Mouse (Mus musculus) forebrain, embryonic 12.5 days (tissue): ENCODE results near the gene Pithd1. TPM values are rescaled to one million over a fixed set of nuclear protein-coding genes. Genes with fewer than 3 reads are reported as not detected.

ENCODE experiments used
- ATAC-seq: fragments of 200-750 bp; cut with Nextera tagmentation; 2 replicates; pipeline ENCODE4 v1.8.0; 2017; ENCODE audit warnings: moderate TSS enrichment; ENCODE audit not compliant: low FRiP score
- H3K27ac ChIP-seq: fragments of 300-500 bp; sonication (generic); 2 replicates; pipeline ENCODE4 v1.5.1; 2016; ENCODE audit warnings: mild to moderate bottlenecking
- H3K27me3 ChIP-seq: fragments of 300-500 bp; sonication (generic); 2 replicates; pipeline ENCODE4 v1.6.1; 2016; ENCODE audit warnings: mild to moderate bottlenecking
- H3K36me3 ChIP-seq: fragments of 300-500 bp; sonication (generic); replicated peaks from 2 replicates; pipeline ENCODE4 v1.6.1; 2016; ENCODE audit warnings: mild to moderate bottlenecking
- H3K4me1 ChIP-seq: fragments of 300-500 bp; sonication (generic); 2 replicates; pipeline ENCODE4 v1.6.1; 2016
- H3K4me2 ChIP-seq: fragments of 300-500 bp; sonication (generic); 2 replicates; pipeline ENCODE4 v1.6.1; 2016; ENCODE audit warnings: mild to moderate bottlenecking, moderate library complexity
- H3K4me3 ChIP-seq: fragments of 300-500 bp; sonication (generic); replicated peaks from 2 replicates; pipeline ENCODE4 v1.5.1; 2016; ENCODE audit warnings: mild to moderate bottlenecking
- H3K9ac ChIP-seq: fragments of 300-500 bp; sonication (generic); 2 replicates; pipeline ENCODE4 v1.6.1; 2016; ENCODE audit warnings: mild to moderate bottlenecking
- H3K9me3 ChIP-seq: fragments of 300-500 bp; sonication (generic); 2 replicates; pipeline ENCODE4 v1.6.1; 2016
- WGBS: fragments of 180-500 bp; shearing (Covaris S2); methylation state at CpG from one replicate; pipeline ENCODE4 v1.1.7; 2016; 5-methylcytosine and 5-hydroxymethylcytosine counted together
- polyA plus RNA-seq: library from polyadenylated mRNA; unstranded; fragments of >200 nt; fragmentation: Nextera tagmentation; extraction: Ambion mirVana; gene quantifications from 2 replicates; pipeline ENCODE4 v1.2.1, GENCODE M21; 2016

Gene Pithd1
- polyA plus RNA-seq, 1 experiment from 2014 or later, result 60.2 TPM

DNA sequence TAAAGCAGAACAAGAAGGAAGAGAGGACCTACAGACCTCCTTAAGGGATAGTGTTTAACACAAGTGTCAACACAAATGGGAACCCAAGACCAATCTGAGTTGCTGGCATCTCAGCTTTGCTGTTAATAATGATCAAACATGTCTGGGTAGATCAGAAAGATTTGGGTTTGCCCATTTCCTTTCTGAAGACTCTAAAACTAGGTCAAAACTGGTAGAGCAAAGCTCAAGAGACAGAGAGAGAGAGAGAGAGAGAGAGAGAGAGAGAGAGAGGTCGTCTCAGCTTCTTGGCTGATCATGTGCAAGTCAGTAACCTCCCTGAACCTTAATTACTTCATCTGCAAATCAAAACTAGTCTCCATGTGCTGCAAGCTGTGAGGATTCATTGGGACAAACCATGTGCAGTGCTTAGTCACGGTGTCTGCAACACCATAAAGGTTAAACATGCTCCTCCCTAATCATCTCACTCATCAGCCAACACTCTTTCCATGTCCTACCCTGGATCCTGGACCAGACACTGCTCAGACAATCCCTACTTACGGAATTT lies 29.1 kb upstream of the Pithd1 start:
- Histone ChIP-seq H3K27ac (no peak overlapping the region), H3K4me3 (no peak overlapping the region), H3K9ac (no peak overlapping the region), H3K9me3 (no peaks in the 10 kb centered on the region), H3K4me1 (peaks cover 19% of the 10 kb centered on the region), H3K36me3 (peaks cover 26% of the 10 kb centered on the region), H3K4me2 (no peak overlapping the region), H3K27me3 (no peaks in the 10 kb centered on the region)
- WGBS, result 94% methylated on average over 3 of the region's 3 CpGs
- no peak for ATAC-seq

DNA sequence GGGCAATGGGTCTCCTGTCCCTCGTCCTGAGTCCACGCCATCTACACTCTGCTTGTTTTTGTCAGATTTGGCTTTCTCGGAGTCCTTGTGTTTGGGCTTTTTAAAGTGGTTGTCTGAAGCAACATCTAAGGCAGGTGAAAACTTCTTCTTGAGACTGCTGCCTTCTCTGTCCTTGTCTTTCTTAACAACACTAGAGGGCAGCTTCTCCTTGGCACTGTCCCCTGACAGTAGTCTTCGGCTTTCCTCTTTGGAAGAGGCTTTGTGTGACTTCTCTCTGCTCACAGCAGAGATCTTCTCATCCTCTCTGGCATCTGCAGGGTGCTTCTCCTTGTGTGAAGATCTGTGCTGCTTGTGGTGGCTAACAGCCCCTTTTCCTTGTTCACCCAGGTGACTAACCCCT lies 23.5 kb upstream of the Pithd1 start:
- no peak overlapping the region for H3K4me3 ChIP-seq
- H3K4me1 ChIP-seq, result no peaks in the 10 kb centered on the region
- H3K9me3 ChIP-seq, result no peaks in the 10 kb centered on the region
- H3K36me3 ChIP-seq, result peaks cover 76% of the 10 kb centered on the region
- no peak overlapping the region for H3K9ac ChIP-seq
- WGBS, result 90% methylated on average over 4 of the region's 4 CpGs
- ATAC-seq, result no peak
- H3K27me3 ChIP-seq, result no peaks in the 10 kb centered on the region
- no peak overlapping the region for H3K27ac ChIP-seq
- no peak overlapping the region for H3K4me2 ChIP-seq

DNA sequence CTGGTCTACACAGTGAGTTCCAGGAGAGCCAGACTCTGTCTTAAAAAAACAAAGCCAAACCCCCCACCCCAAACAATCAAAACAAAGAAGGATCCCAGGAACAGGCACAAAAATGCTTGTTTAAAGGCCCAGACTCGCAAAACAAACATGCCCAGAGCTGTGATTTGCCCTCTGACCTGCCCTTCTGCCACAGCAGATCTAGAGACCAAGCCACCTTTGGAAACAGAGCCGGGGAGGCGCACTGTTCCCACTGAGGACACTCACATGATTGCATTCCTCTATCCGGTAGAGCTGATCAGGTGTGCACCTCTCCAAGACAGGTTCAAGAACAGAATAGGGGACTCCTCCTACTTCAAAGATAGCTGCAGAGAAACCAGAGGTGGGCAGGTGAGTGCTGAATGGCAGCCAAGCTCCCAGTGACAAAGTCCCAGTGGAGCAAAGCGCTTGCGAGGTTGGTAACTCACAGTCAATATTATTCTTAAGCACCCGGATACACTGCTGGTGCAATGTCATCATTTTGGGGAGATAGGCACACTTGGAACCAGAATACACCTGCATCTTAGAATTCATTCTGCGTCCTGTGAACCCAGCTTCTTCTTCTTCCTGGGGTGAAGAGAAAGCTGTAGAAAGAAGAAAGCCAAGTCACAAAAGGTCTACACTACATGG lies 21.9 kb upstream of the Pithd1 start:
- Histone ChIP-seq H3K4me3 (no peak overlapping the region), H3K9me3 (no peaks in the 10 kb centered on the region), H3K36me3 (peaks cover 90% of the 10 kb centered on the region), H3K27me3 (no peaks in the 10 kb centered on the region), H3K4me1 (no peaks in the 10 kb centered on the region), H3K9ac (no peak overlapping the region), H3K27ac (no peak overlapping the region), H3K4me2 (no peak overlapping the region)
- WGBS, result 95% methylated on average over 8 of the region's 8 CpGs
- no peak for ATAC-seq

DNA sequence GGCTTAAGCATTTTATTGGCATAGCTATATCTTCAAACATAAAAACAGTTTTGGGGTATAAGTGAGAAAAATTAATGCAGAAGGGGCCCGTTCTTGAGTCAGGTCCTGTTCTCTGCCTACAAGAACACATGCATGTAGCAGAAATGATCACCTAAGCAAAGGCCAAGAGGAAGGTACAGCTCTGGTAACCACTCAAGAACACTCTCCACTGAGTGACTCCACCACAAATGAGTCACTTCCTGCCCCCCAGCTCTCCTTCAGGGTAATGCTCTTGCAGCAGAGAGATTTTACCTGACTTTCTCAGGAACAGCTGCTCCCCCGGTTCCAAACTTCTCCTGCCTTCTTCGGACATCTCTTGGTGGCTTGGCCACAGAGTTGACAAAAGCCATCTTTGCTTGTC lies 19.8 kb upstream of the Pithd1 start:
- Histone ChIP-seq H3K4me3 (no peak overlapping the region), H3K4me1 (no peaks in the 10 kb centered on the region), H3K4me2 (no peak overlapping the region), H3K27ac (no peak overlapping the region), H3K36me3 (peaks cover 93% of the 10 kb centered on the region), H3K9me3 (no peaks in the 10 kb centered on the region), H3K9ac (no peak overlapping the region), H3K27me3 (no peaks in the 10 kb centered on the region)
- ATAC-seq, result no peak
- WGBS, result 91% methylated on average over 3 of the region's 3 CpGs

DNA sequence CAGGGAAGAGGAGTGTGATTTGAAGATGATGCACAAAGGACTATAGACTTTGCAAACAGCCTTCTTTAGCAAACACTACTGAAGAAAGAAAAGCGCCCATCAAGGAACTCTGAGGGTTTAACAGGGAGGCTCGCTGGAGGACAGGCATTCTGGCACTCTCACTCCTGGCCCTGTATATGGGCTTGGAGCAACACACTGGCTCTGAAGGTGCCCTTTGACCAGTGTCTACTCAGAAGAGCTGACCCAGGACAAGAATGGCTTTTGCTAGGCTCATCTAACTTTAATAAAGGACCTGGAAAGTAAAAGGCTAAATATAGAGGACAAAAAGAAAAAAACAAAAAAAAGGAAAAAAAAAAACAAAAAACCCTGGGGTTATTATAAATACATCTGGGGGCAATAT lies 17.9 kb upstream of the Pithd1 start:
- 95% methylated on average over 2 of the region's 2 CpGs for WGBS
- H3K4me3 ChIP-seq, result no peak overlapping the region
- no peaks in the 10 kb centered on the region for H3K9me3 ChIP-seq
- H3K9ac ChIP-seq, result no peak overlapping the region
- H3K36me3 ChIP-seq, result peaks cover 77% of the 10 kb centered on the region
- no peaks in the 10 kb centered on the region for H3K27me3 ChIP-seq
- no peak overlapping the region for H3K27ac ChIP-seq
- no peak for ATAC-seq
- no peak overlapping the region for H3K4me2 ChIP-seq
- H3K4me1 ChIP-seq, result no peaks in the 10 kb centered on the region

GRCm38 (mm10) chr4:136004107-136004675 lies 17.1 kb upstream of the Pithd1 start:
- H3K4me2 ChIP-seq, result no peak overlapping the region
- H3K27me3 ChIP-seq, result no peaks in the 10 kb centered on the region
- no peak overlapping the region for H3K4me3 ChIP-seq
- no peak overlapping the region for H3K27ac ChIP-seq
- H3K36me3 ChIP-seq, result peaks cover 70% of the 10 kb centered on the region
- H3K4me1 ChIP-seq, result no peaks in the 10 kb centered on the region
- WGBS, result 90% methylated on average over 5 of the region's 5 CpGs
- H3K9ac ChIP-seq, result no peak overlapping the region
- no peaks in the 10 kb centered on the region for H3K9me3 ChIP-seq
- ATAC-seq, result no peak

DNA sequence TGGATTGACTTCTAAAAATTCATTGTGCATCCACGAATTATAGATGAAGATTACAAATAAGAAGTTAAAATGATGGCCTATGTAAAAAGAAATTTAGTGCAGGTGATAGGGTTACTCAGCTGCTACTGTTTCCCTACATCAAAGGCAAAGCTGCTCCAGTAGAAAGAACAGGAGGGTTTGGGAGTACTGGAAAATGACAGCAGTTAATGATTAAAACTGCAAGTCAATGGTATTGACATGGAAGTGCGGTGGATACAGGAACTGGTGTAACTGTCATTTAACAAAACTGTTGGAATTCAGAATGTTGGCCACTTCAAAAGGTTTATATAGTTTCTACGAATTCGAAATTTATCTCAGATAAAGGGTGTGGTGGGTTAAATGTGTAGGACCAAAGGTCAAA lies 8.1 kb upstream of the Pithd1 start:
- Histone ChIP-seq H3K36me3 (no peaks in the 10 kb centered on the region), H3K27me3 (no peaks in the 10 kb centered on the region), H3K4me1 (no peaks in the 10 kb centered on the region), H3K27ac (no peak overlapping the region), H3K9me3 (peaks cover 9% of the 10 kb centered on the region), H3K9ac (no peak overlapping the region), H3K4me3 (no peak overlapping the region), H3K4me2 (no peak overlapping the region)
- WGBS, result 86% methylated on average over 4 of the region's 4 CpGs
- ATAC-seq, result no peak

DNA sequence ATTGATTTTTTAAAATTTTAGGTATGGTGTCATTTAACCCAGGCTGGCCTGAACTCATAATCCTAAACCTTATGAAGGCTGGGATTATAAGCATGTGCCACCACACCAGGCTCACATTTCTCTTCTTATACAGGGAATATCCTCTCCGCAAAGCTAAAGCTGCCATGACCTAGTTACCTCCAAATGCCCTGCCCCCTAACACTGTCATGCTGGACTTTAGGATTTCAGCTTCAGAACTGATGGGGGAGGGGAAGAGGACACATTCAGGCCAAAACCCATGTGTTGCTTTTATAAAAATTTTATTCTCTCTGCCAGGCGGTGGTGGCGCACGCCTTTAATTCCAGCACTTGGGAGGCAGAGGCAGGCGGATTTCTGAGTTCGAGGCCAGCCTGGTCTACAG lies 6.9 kb upstream of the Pithd1 start:
- H3K4me2 ChIP-seq, result no peak overlapping the region
- H3K9me3 ChIP-seq, result peaks cover 9% of the 10 kb centered on the region
- no peaks in the 10 kb centered on the region for H3K36me3 ChIP-seq
- no peaks in the 10 kb centered on the region for H3K27me3 ChIP-seq
- no peaks in the 10 kb centered on the region for H3K4me1 ChIP-seq
- H3K4me3 ChIP-seq, result no peak overlapping the region
- H3K27ac ChIP-seq, result no peak overlapping the region
- 96% methylated on average over 6 of the region's 6 CpGs for WGBS
- no peak overlapping the region for H3K9ac ChIP-seq
- ATAC-seq, result no peak

DNA sequence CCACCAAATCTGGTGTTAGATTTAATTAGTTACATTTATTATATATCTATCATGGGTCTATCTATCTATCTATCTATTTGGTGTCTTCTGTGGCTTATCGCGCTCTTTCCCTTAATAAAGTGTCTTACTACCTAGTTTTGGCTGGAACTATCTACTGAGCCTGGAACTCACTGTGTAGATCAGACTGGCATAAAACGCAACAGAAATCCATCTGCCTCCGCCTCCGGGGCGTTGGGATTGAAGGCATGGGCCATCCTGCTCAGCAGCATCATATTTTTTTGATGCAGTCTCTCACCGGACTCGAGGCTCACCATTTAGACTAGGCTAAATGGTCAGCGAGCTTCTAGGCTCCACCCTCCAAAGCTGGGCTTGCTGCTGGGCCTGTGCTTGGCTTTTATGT lies 650 bp upstream of the Pithd1 start:
- Histone ChIP-seq H3K4me1 (peaks cover 13% of the 10 kb centered on the region), H3K27ac (no peak overlapping the region), H3K36me3 (peaks cover 27% of the 10 kb centered on the region), H3K9me3 (no peaks in the 10 kb centered on the region), H3K4me2 (peak overlapping the region; percentile 76), H3K4me3 (peak overlapping the region; percentile 95), H3K27me3 (no peaks in the 10 kb centered on the region), H3K9ac (peak overlapping the region; percentile 95; the same call in 1 of the 2 replicates)
- WGBS, result 67% methylated on average over 9 of the region's 9 CpGs
- ATAC-seq, result no peak

GRCm38 (mm10) chr4:135986301-135986942 lies 642 bp downstream of the Pithd1 start:
- ATAC-seq, result peak; percentile 6; the same call in 1 of the 2 replicates
- no peaks in the 10 kb centered on the region for H3K9me3 ChIP-seq
- H3K27ac ChIP-seq, result peak overlapping the region; percentile 86
- peaks cover 13% of the 10 kb centered on the region for H3K4me1 ChIP-seq
- peak overlapping the region; percentile 95 for H3K4me3 ChIP-seq
- H3K27me3 ChIP-seq, result no peaks in the 10 kb centered on the region
- 11% methylated on average over 22 of the region's 23 CpGs for WGBS
- H3K36me3 ChIP-seq, result peaks cover 35% of the 10 kb centered on the region
- peak overlapping the region; percentile 76 for H3K4me2 ChIP-seq
- H3K9ac ChIP-seq, result peak overlapping the region; percentile 95

DNA sequence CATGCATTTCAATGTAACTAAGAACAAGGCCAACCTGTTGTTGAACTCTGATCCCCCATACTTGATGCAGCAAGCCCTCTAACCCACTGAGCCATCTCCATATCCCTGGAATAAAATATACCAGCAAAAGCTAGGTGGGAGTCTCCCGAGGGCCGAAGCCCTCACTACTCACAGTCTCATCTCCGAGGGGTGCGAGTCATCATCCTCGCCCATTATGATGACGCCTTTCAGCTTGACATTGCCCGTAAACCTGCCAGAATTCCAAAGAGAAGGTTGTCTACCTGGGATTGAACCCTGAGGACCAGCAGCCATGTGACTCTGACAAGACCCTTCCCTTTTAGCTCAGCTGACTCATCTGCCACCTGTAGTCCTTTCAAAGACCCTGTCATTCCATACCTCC lies 1.3 kb downstream of the Pithd1 start:
- Histone ChIP-seq H3K27me3 (no peaks in the 10 kb centered on the region), H3K4me3 (peak overlapping the region; percentile 95), H3K9ac (peak overlapping the region; percentile 95; the same call in 1 of the 2 replicates), H3K4me2 (peak overlapping the region; percentile 76), H3K4me1 (peaks cover 13% of the 10 kb centered on the region), H3K27ac (no peak overlapping the region), H3K9me3 (no peaks in the 10 kb centered on the region), H3K36me3 (peaks cover 41% of the 10 kb centered on the region)
- no peak for ATAC-seq
- WGBS, result 91% methylated on average over 7 of the region's 7 CpGs

DNA sequence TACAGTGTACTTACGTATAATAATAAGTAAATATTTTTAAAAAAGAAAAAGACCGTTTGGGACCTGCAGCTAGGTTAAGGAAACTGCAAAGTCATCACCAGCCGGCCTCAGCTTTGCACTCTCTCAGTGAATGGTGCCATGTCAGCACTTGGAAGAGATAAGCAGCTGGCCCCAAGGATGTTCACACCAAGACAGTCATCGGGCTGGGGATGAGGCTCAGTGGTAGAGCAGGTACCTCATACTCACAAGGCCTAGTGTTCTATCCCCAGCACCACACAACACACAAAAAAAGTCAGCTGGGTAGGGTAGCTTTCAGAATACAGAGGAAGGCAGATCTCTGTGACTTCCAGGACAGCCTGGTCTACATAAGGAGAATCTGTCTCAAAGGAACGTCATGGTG lies 1.9 kb downstream of the Pithd1 start:
- H3K27ac ChIP-seq, result no peak overlapping the region
- no peaks in the 10 kb centered on the region for H3K27me3 ChIP-seq
- WGBS, result 94% methylated on average over 5 of the region's 5 CpGs
- no peak overlapping the region for H3K4me3 ChIP-seq
- peaks cover 13% of the 10 kb centered on the region for H3K4me1 ChIP-seq
- no peak overlapping the region for H3K9ac ChIP-seq
- H3K4me2 ChIP-seq, result no peak overlapping the region
- H3K9me3 ChIP-seq, result no peaks in the 10 kb centered on the region
- peaks cover 45% of the 10 kb centered on the region for H3K36me3 ChIP-seq
- ATAC-seq, result no peak
